Mouse (Mus musculus) large intestine, adult 2 months (tissue): ENCODE data around the gene Gm37240. TPM values are rescaled to one million over a fixed set of nuclear protein-coding genes. Genes with fewer than 3 reads are reported as not detected.

Experiments used
- DNase-seq: peaks from one replicate; pipeline ENCODE4 v3.0.0-alpha.2; 2012; ENCODE audit warnings: low read depth, low spot score
- WGBS: fragments of 180-500 bp; shearing (Covaris S2); methylation state at CpG from one replicate; pipeline ENCODE4 v1.1.7; 2018; 5-methylcytosine and 5-hydroxymethylcytosine counted together
- polyA plus RNA-seq: library from polyadenylated mRNA; depleted of rRNA; stranded (reverse); fragments of >200 nt; gene quantifications from 2 replicates; pipeline ENCODE4 v1.2.3, GENCODE M21; 2012

Gene Gm37240
- polyA plus RNA-seq, 1 experiment: 3.7 TPM

DNA sequence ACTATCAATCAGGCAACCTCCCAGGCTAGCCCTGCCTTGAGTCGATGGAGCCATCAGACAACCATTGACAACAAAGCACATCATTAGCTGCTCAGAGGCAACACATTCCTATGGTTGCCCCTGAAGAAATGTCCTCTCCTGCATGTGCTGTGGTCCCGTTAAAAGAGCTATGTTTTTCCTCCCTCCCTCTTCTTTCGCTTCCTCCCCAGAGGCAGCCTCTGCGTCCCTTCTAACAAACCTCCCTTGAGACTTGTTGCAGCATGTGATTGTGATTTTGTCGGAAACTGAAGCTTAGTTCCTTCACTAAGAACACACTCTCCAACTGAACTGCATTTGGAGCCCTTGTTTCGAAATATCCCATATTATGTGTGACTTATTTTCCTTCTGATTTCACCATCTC lies 830.1 kb downstream of the Gm37240 start:
- DNase-seq: no peak
- WGBS: 77% methylated on average over 6 of the region's 6 CpGs

DNA sequence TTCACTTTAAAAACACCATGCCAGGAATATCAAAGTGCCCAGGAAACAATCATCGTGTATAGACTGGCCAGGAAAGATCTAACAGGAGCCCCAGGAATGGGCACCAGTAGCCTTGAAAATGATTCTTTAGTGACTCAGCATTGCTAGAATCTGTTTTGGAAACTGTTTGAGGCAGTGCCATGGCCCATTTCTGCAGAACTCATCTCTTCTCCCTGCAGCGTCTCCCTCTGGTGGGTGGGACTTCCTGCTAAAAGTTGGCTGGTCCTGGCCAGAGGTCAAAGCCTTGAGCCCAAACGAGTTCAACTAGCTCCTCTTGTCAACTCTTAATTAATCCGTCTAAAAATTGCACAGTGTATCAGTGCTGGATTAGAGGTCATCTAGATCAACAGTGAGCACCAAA lies 833.8 kb downstream of the Gm37240 start:
- 54% methylated on average over 4 of the region's 4 CpGs for WGBS
- DNase-seq: no peak

GRCm38 (mm10) chr3:85052196-85052595 lies 835.1 kb downstream of the Gm37240 start:
- 59% methylated on average over 1 of the region's 1 CpGs for WGBS
- DNase-seq: no peak

- DNase-seq: no peak
- 91% methylated on average over 5 of the region's 5 CpGs for WGBS
Observed at GRCm38 (mm10) chr3:85048569-85048968, 838.7 kb downstream of the Gm37240 start.

DNA sequence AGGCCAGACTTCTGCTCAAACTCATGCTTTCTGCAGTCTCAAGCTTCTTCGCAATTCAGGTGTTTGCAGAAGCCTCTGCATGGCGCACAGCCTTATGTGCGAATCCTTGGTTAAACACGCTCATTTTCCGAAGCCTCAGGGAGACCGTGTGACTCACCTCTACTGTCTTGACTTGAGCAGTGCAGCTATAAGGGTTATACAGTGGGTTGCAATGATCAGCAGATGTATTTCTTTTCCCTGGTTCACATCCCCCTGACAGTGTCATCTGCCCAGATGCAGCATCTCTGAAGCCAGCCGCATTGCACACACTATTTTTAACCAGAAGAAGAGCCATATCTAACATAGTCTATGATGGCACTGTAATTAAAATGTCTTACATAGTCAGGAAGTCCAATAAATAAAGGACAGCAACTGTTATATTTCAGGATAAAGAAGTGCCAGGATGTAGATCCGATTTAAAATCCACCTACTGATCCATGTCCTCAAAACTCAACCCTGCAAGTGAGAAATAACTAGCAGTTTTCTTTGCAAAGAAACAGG lies 843.6 kb downstream of the Gm37240 start:
- DNase-seq: no peak
- 88% methylated on average over 8 of the region's 8 CpGs for WGBS

DNA sequence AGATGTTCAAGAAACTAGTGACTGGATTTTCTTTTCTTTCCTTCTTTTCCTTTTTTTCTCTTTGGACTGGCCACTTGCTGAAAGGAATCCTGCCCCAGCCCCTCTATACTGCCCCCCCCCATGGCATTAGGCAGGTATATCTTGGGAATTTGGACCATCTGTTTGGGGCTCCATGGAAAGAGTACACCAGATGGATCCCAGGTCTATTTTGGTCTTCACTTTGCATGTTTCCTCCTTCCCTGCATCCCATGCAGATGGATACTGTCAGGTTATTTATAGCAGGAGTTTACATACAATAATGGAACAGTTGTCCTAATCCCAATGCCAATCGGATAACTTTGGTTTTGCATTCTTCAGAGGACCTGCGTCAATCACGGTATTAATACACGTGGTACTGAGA lies 845.2 kb downstream of the Gm37240 start:
- 92% methylated on average over 4 of the region's 4 CpGs for WGBS
- DNase-seq: no peak

GRCm38 (mm10) chr3:85029141-85029540 lies 858.2 kb downstream of the Gm37240 start:
- no peak for DNase-seq
- WGBS: 80% methylated on average over 1 of the region's 1 CpGs

GRCm38 (mm10) chr3:85024817-85025705 lies 862.3 kb downstream of the Gm37240 start:
- 23% methylated on average over 6 of the region's 6 CpGs for WGBS
- no peak for DNase-seq

DNA sequence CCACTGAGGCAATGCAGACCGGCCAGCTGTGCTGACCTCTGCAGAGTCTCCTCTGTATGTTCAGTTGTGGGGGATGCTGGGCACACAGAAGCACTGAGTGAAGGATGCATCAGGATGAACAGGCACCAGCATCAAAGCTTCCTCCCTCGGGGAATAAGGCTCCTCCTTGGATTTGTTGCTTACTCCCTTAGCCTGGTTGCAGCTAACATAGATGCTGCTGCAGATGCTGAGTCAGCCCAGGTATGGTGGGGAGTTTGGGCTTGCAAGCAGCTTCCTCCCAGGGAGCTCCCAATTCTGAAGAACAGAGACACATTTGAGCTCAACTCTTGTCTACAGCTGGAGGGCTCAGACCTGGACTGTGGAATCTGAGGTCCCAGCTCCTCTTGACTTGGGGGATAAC lies 863.1 kb downstream of the Gm37240 start:
- no peak for DNase-seq
- WGBS: 57% methylated on average over 2 of the region's 2 CpGs

- 29% methylated on average over 11 of the region's 11 CpGs for WGBS
- peak; percentile 94 for DNase-seq
Observed at GRCm38 (mm10) chr3:85022800-85023199, 864.5 kb downstream of the Gm37240 start.

GRCm38 (mm10) chr3:85021816-85022215 lies 865.5 kb downstream of the Gm37240 start:
- no peak for DNase-seq
- WGBS: 93% methylated on average over 6 of the region's 6 CpGs

DNA sequence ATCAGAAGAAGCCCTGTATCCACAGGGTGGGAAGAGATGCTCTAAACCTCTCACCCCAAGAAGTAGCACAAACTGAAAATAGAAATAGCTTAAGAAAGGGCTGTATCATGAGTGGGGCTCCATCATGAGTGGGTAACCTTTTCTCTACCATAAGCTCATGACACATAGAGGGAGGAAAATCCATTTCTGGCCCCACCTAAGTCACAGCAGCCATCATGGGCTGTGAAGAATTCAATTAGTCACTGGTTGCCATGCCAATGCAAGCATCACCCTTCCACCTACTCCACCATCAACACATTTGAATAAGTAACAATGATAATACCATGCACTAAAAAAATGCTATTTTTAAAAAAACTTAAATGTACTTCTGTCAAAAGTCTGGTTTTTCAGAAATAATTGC lies 867.2 kb downstream of the Gm37240 start:
- DNase-seq: no peak

- DNase-seq: no peak
- 55% methylated on average over 9 of the region's 9 CpGs for WGBS
Observed at GRCm38 (mm10) chr3:85015667-85016066, 871.7 kb downstream of the Gm37240 start.

DNA sequence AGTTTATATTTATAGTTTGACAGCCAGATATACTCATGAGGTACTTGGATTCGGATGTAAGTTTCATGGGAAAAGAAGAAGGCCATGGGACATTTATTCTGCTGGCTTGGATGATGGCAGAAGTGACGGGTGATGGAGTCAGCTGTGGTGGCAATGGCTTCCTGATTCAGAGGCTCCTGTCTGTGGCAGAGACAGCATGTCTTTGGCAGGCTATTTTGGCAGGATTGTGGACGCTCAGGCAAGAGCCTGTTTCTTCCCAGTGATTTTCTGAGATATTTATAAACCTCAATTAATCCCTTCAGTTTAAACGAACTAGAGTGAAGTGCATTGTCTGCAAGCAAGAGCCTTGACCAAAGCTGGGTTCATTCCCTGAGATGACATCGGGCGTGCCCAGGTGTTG lies 874.4 kb downstream of the Gm37240 start:
- no peak for DNase-seq
- 81% methylated on average over 6 of the region's 6 CpGs for WGBS

GRCm38 (mm10) chr3:85005257-85005656 lies 882.1 kb downstream of the Gm37240 start:
- 19% methylated on average over 2 of the region's 2 CpGs for WGBS
- DNase-seq: peak; percentile 66

DNA sequence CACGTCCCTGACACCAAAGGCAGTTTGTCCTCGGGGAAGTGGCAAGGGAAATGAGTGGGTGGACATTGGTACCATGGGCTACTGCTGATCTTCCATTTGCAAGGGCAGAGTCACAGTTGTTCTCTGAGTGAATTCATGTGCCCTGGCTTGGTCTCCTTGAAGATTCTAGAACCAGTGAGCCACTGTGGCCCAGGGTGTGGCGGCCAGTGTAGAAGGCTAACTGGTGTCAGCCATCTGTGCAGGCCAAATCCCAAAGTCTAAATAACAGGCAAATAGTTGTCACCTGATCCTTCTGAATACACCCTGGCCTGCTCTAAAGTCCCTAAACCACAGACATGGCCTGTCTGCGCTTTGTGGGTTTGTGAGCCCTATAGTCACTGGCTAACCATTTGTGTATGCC lies 898.4 kb downstream of the Gm37240 start:
- 93% methylated on average over 4 of the region's 4 CpGs for WGBS
- no peak for DNase-seq

- 64% methylated on average over 8 of the region's 8 CpGs for WGBS
- no peak for DNase-seq
Observed at GRCm38 (mm10) chr3:84985121-84985625, 902.1 kb downstream of the Gm37240 start.

DNA sequence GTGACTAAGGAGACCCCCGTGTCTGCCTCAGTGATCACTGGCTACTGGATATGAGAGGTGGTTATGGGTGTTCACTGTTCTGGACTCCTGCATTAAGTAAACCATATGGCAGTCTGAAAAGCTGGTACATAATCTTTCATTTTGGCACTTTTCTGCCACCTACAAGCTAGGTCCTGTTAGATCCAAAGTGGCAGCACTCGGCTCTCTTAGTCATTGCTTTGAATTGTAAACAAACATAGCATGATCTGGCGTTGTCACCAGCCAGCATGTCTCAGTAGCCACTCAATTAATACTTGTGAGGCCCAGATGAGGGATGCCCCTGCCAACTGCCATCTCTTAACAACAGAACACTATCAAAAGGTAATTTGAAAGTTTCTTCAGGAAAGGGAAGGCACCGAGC lies 904.6 kb downstream of the Gm37240 start:
- DNase-seq: no peak
- 63% methylated on average over 4 of the region's 4 CpGs for WGBS

DNA sequence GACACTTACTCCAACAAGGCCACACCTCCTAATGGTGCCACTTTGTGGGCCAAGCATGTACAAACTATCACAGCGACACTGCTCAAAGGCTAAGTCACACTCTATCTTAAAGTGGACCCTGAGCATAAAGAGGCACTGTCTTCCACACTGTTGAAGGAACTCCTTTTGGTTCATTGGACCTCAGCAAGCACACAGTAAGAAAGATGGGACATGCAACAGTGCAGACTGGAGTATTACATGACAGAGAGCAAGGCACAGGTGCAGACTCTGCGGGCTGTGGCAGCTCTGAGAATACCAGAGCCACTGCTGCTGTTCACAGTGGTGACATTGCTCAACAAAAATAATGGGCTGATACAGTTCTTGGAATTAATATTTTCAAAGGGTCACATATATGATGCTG lies 907.2 kb downstream of the Gm37240 start:
- DNase-seq: no peak
- WGBS: 100% methylated on average over 2 of the region's 2 CpGs

DNA sequence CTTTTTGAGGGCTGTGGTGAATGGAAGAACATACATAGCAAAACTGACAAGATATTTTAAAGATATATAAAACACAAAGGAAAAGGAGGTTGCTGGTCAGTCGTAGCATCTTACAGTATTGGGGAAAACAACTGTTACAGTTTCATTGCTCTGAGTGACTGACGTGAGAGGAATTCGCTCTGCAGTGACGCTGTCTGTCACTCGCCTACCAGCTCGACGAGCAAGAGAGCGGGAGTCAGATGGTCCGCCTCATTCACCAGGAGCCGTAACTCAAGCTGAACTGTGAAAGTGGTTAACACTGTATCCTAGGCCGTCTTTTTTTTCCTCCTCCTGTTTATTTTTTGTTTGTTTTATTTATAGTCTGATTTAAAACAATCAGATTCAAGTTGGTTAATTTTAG lies 908.6 kb downstream of the Gm37240 start:
- DNase-seq: no peak
- 88% methylated on average over 11 of the region's 11 CpGs for WGBS

- DNase-seq: no peak
- 96% methylated on average over 9 of the region's 9 CpGs for WGBS
Observed at GRCm38 (mm10) chr3:84974193-84974592, 913.1 kb downstream of the Gm37240 start.
